Mouse (Mus musculus) lung, adult 2 months (tissue): Measurements from ENCODE around the gene Pcbd1. TPM values are rescaled to one million over a fixed set of nuclear protein-coding genes. Genes with fewer than 3 reads are reported as not detected.
A peak's percentile ranks its signal among the peaks of the same experiment; 100 is the strongest.

Experiments
- DNase-seq: peaks from one replicate; pipeline ENCODE4 v3.0.0; 2022
- H3K4me1 ChIP-seq: fragments of 200-500 bp; 2 replicates; pipeline ENCODE4 v1.6.1; 2011; ENCODE audit warnings: low read length; ENCODE audit not compliant: control insufficient read depth, insufficient read depth
- H3K4me3 ChIP-seq: fragments of 200-500 bp; replicated peaks from 2 replicates; pipeline ENCODE3; 2011; ENCODE audit warnings: low read depth, mild to moderate bottlenecking, control low read depth, low read length; ENCODE audit errors: extremely low read depth
- CTCF ChIP-seq: fragments of 200-500 bp; IDR thresholded peaks from 2 replicates; pipeline ENCODE4 v1.5.1; 2011; ENCODE audit warnings: mild to moderate bottlenecking, low read length, control low read depth; ENCODE audit not compliant: insufficient read depth
- POLR2A ChIP-seq: fragments of 200-500 bp; IDR thresholded peaks from 2 replicates; pipeline ENCODE4 v1.6.1; 2011; ENCODE audit warnings: low read depth, mild to moderate bottlenecking, control low read depth, low read length, borderline replicate concordance; ENCODE audit errors: extremely low read depth
- WGBS: fragments of 180-500 bp; shearing (Covaris S2); methylation state at CpG from one replicate; pipeline ENCODE4 v1.1.7; 2018; 5-methylcytosine and 5-hydroxymethylcytosine counted together
- polyA plus RNA-seq: library from polyadenylated mRNA; depleted of rRNA; stranded (reverse); fragments of >200 nt; gene quantifications from 2 replicates; pipeline ENCODE4 v1.2.3, GENCODE M21; 2012

Pcbd1 gene
- polyA plus RNA-seq, 1 experiment, result 6.9 TPM

DNA sequence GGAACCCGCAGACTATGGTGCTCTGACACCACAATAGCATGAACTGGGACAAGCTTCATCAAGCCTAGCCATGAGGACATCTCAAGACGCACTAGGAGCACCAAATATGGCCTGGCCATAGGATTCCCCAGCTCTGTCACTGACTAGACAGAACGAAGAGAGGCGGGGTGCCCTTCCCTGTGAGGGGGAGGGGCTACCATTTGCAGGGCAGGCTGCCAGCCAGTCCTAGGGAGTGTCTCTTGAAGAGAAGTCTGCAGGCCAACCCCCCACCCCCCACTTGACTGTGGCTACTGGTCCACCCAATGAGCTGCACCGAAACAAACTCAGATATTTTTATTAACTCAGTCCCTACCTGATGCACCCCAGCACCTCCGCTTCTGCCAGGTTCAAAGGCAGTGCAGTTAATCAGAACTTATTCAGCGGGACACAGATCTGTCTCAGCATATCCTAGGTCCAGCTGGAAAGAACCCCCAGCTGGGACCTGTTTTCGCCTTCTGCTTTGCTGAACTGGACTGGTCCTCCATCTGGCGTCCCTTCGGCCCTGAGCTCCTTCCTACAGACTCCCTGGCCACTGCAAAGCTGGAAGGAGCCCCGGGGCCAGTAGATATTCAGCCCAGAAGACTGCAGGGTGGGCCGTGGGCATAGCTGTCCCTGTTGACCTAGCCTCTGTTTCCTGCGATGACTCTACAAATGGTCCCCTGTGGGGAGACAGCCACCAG lies 23.7 kb upstream of the Pcbd1 start:
- peaks cover 3% of the 10 kb centered on the region; the same call in 1 of the 2 replicates for H3K4me1 ChIP-seq
- TF ChIP-seq CTCF (no peak), POLR2A (no peak)
- no peak overlapping the region for H3K4me3 ChIP-seq
- 58% methylated on average over 13 of the region's 13 CpGs for WGBS
- no peak for DNase-seq

DNA sequence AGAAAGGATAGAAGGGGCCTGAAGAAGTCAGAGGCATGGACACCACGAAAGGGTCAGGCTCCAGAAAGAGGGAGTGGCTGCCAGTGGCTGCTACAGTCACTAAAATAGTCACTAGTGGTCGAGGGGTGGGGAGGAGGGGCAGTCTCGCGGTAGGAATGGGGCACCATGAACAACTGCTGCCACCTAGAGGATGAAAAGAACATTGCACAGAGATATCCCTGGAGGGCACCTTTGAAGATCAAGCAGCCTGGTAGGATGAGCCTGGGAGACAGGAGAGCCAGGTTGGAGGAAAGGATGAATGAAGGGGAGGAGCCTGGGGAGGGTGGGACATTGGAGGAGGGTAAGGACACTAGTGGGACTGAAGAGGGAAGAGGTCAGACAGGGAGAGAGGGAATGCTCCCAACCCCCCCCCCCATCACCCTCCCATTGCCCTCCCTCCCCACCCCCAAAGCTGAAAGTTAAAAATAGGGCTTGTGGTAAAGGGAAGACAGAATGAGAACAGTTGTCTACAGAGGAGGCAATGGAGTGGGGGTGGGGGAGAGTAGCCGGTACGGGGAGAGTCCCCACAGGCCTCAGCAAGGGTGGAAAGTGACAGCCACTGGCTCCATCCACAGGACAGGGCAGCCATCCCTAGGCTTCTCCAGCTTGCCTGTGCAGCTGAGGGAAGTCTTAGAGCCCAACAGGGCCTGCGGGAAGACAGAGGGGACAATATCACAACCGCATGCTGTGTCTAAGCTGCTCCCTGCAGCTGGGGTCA lies 20.5 kb upstream of the Pcbd1 start:
- Histone ChIP-seq H3K4me3 (no peak overlapping the region), H3K4me1 (peaks cover 3% of the 10 kb centered on the region; the same call in 1 of the 2 replicates)
- DNase-seq, result peak; percentile 19
- TF ChIP-seq POLR2A, result no peak
- TF ChIP-seq CTCF, result peak; percentile 76
- 11% methylated on average over 8 of the region's 8 CpGs for WGBS

- Histone ChIP-seq H3K4me1 (peaks cover 3% of the 10 kb centered on the region; the same call in 1 of the 2 replicates), H3K4me3 (no peak overlapping the region)
- no peak for DNase-seq
- TF ChIP-seq CTCF (no peak), POLR2A (no peak)
- 29% methylated on average over 13 of the region's 13 CpGs for WGBS
These were observed 19.9 kb upstream of the Pcbd1 start for GRCm38 (mm10) chr10:61069248-61069647.

DNA sequence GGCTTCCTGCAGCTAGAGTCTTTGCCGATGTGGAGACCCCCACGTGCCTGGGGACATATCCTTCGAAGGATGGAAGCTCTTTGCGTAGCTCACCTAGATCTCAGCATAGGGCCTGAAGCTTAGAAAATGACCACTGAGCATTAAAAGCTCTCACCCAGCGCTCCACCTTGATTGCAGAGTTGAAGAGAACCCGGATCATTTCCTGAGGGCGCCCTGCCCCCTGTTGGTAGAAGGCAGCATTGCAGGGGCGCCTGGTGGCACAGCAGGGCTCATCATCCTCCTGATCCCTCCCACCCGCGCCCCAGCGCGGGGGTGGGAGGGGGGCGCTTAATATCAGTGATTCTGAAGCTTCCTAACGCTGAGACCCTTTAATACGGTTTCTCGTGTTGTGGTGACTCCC lies 16.8 kb upstream of the Pcbd1 start:
- TF ChIP-seq POLR2A, result no peak
- peak; percentile 66 for TF ChIP-seq CTCF
- 14% methylated on average over 16 of the region's 16 CpGs for WGBS

DNA sequence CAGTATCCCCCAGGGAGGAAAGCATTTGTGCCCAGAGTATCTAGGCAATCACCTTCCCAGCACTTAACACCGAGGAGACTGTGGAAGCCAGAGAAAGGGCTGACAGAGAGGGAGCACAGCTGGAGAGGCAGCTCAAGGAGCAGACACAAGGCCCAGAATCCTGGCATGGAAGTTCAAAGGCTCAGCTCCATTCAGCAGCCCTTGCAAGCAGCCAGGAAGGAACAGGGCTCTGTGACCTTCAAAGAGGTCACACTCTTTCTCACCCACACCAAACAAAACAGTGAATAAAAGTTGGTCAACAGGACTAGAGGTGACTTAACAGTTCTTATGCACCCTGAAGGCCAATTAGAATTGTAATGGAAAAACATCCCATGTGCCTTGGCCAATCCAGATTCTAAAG lies 14.5 kb upstream of the Pcbd1 start:
- Histone ChIP-seq H3K4me1 (no peaks in the 10 kb centered on the region), H3K4me3 (no peak overlapping the region)
- TF ChIP-seq POLR2A, result no peak
- no peak for TF ChIP-seq CTCF
- WGBS, result 6% methylated on average over 1 of the region's 1 CpGs
- DNase-seq, result no peak

More for the DNA sequence above, 16.8 kb upstream of the Pcbd1 start:
- Histone ChIP-seq H3K4me1 (peaks cover 3% of the 10 kb centered on the region; the same call in 1 of the 2 replicates), H3K4me3 (no peak overlapping the region)
- peak; percentile 40 for DNase-seq

DNA sequence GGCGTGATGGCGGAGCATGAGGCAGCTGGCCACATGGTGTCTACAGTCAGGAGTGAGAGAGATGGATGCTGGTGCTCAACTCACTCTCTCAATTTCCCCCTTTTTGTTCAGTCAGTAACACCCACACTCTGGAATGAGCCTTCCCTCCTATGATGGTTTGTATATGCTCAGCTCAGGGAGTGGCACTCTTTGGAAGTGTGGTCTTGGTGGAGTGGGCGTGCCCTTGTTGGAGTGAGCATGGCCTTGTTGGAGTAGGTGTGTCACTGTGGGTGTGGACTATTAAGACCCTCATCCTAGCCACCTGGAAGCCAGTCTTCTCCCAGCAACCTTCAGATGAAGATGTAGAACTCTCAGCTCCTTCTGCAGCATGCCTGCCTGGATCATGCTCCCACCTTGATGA lies 13.5 kb upstream of the Pcbd1 start:
- DNase-seq, result no peak
- no peaks in the 10 kb centered on the region for H3K4me1 ChIP-seq
- no peak for TF ChIP-seq CTCF
- TF ChIP-seq POLR2A, result no peak
- no peak overlapping the region for H3K4me3 ChIP-seq
- 87% methylated on average over 3 of the region's 3 CpGs for WGBS

DNA sequence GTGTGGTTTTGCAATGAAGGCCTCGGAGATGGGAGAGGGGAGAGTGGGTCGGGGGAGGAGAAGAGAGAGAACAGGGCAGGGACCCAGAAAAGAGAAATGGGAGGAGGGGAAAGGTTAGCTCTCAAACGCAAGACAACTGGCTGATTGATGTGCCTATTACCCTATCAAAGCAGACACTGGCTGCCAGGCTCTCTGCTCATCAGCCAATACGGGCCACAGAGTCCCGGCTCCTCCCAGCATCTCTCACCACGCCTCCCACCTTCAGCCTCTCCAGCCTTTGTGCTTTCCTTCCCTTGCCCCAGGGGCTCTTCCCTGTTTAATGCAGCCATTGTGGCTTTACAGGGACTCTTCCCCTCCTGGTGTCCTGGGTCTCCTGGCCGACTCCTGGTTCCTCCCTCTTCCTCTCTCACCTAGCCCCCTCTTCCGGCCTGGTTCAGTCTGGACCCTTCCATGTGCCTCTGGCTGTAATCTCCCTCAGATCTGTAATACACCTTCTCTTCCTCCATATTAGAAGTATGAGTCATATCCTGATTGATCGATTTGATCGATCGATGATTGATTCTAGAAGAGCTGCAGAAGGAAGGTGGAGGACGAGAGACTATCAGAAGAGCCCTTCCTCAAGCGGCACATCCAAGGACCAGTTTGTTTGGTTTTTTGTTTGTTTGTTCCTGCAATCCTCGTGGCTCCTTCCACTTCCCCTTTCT lies 8.8 kb upstream of the Pcbd1 start:
- 40% methylated on average over 14 of the region's 14 CpGs for WGBS
- H3K4me1 ChIP-seq, result no peaks in the 10 kb centered on the region
- peak; percentile 14 for DNase-seq
- no peak overlapping the region for H3K4me3 ChIP-seq
- TF ChIP-seq CTCF, result no peak
- no peak for TF ChIP-seq POLR2A

- 64% methylated on average over 11 of the region's 11 CpGs for WGBS
- TF ChIP-seq POLR2A (no peak), CTCF (no peak)
These were observed 8.2 kb upstream of the Pcbd1 start for GRCm38 (mm10) chr10:61080931-61081255.

GRCm38 (mm10) chr10:61085364-61085763 lies 3.8 kb upstream of the Pcbd1 start:
- no peak for DNase-seq
- no peak for TF ChIP-seq POLR2A
- no peak for TF ChIP-seq CTCF
- 85% methylated on average over 2 of the region's 2 CpGs for WGBS
- Histone ChIP-seq H3K4me3 (no peak overlapping the region), H3K4me1 (no peaks in the 10 kb centered on the region)

More at GRCm38 (mm10) chr10:61080931-61081255, 8.2 kb upstream of the Pcbd1 start:
- DNase-seq, result no peak
- H3K4me3 ChIP-seq, result no peak overlapping the region
- no peaks in the 10 kb centered on the region for H3K4me1 ChIP-seq

DNA sequence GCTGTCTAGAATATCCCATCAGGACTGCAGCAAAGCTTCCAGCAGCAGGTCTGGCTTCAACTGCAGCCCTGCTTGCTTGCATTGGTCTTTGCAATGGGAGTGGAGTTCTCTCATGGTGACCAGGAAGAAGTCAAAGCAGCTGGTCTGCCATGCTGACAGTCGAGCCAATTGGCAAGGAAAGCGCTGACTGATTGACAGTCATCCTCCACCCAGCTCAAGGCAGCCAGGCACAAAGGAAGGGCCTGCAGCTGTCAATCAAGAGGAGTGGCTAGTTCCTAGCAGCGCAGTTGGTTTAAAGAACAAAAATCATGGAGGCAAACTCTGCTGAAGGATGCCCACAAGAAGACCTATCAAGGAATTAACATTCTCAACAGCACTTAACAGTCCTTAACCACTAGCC lies 2.6 kb upstream of the Pcbd1 start:
- 49% methylated on average over 3 of the region's 3 CpGs for WGBS
- no peak for DNase-seq
- TF ChIP-seq CTCF (no peak), POLR2A (no peak)

More for the DNA sequence above, 2.6 kb upstream of the Pcbd1 start:
- Histone ChIP-seq H3K4me1 (no peaks in the 10 kb centered on the region), H3K4me3 (no peak overlapping the region)
